ENCODE assay signal across 8 mouse cellular contexts in genomic region chr15:98675634-98676250, GRCm38 (mm10). TPM values are rescaled to one million over a fixed set of nuclear protein-coding genes. Genes with fewer than 3 reads are reported as not detected.
DNase-seq lines count a peak whose midpoint lies in the region; ATAC-seq lines count a peak whose summit lies in the region.

No protein-coding gene starts in this region.

- peak; percentile 20 to 33 for DNase-seq in frontal cortex, postnatal 36 days (ENCODE audit: low spot score in 2 of 2)
- no peak for DNase-seq in frontal cortex, postnatal 14 days (ENCODE audit: low spot score in 2 of 2)
- DNase-seq in retina, postnatal 1 day = peak; percentile 19
- no peak for DNase-seq in retina, embryonic 14.5 days (ENCODE audit: low spot score)
- DNase-seq in induced T-regulatory cell, adult 2 months (ENCODE audit: low read depth) = peak; percentile 30

- H3K36me3 ChIP-seq in neural tube, embryonic 15.5 days = no peaks in the 10 kb centered on the region

- ATAC-seq in neural tube, embryonic 15.5 days (ENCODE audit: low FRiP score) = no peak
- no peak for ATAC-seq in inflammation-experienced regulatory T-cells, adult 6 months
- no peak for ATAC-seq in megakaryocyte-erythroid progenitor cell, adult 5-6 weeks (replicated peaks; ENCODE audit: low FRiP score, low TSS enrichment, poor library complexity, severe bottlenecking)

- no peaks in the 10 kb centered on the region for H3K9me3 ChIP-seq in neural tube, embryonic 15.5 days (replicated peaks)

- 0 out of 2 replicates have a peak, but pooled peaks cover 2% of the 10 kb centered on the region for H3K27me3 ChIP-seq in neural tube, embryonic 15.5 days (replicated peaks)

- H3K4me2 ChIP-seq in neural tube, embryonic 15.5 days = peak overlapping the region; percentile 84

- peaks cover 37% of the 10 kb centered on the region for H3K4me1 ChIP-seq in neural tube, embryonic 15.5 days

- H3K27ac ChIP-seq in neural tube, embryonic 15.5 days (replicated peaks) = peak overlapping the region; percentile 74

- 3% methylated on average over 14 of the region's 14 CpGs for WGBS in neural tube, embryonic 15.5 days

- H3K4me3 ChIP-seq in neural tube, embryonic 15.5 days (replicated peaks) = peak overlapping the region; percentile 48

- H3K9ac ChIP-seq in neural tube, embryonic 15.5 days (replicated peaks) = peak overlapping the region; percentile 40

RNA-seq across cellular contexts. Expression of gene Rnd1, which starts 1.5 kb away (rescaled TPM):
- polyA plus RNA-seq in neural tube, embryonic 15.5 days (2015; fragmentation: Nextera tagmentation; extraction: Ambion mirVana) = 9.4 and 11.3 TPM in 2 replicates
- 1 to 10 TPM in 1 of 3 experiments, under 1 TPM in 2; 0.94 to 1.8 (median 0.99) TPM for polyA plus RNA-seq in inflammation-experienced regulatory T-cells, adult 6 months (2017; shearing (Covaris generic))
- total RNA-seq in megakaryocyte-erythroid progenitor cell, adult 5-6 weeks (2014; fragmentation: Nextera tagmentation) = 0.64 TPM in 1 of 2 replicates, not detected in the other
- 0.61 TPM in 1 of 2 replicates, not detected in the other for total RNA-seq in megakaryocyte-erythroid progenitor cell, adult 5-6 weeks (2017)

RNA-seq across cellular contexts. Expression of gene Ddx23, which starts 13.0 kb away (rescaled TPM):
- polyA plus RNA-seq in neural tube, embryonic 15.5 days (2015; fragmentation: Nextera tagmentation; extraction: Ambion mirVana) = 20.6 and 21.0 TPM in 2 replicates
- 10 to 100 TPM; 15.4 to 37.0 (median 37.0) TPM for polyA plus RNA-seq in inflammation-experienced regulatory T-cells, adult 6 months (2017; shearing (Covaris generic))
- 79.8 and 96.4 TPM in 2 replicates for total RNA-seq in megakaryocyte-erythroid progenitor cell, adult 5-6 weeks (2014; fragmentation: Nextera tagmentation)
- 152 and 181 TPM in 2 replicates for total RNA-seq in megakaryocyte-erythroid progenitor cell, adult 5-6 weeks (2017)

RNA-seq across cellular contexts. Expression of gene Ccdc65, which starts 32.3 kb away (rescaled TPM):
- polyA plus RNA-seq in neural tube, embryonic 15.5 days (2015; fragmentation: Nextera tagmentation; extraction: Ambion mirVana) = 6.4 and 7.5 TPM in 2 replicates
- polyA plus RNA-seq in inflammation-experienced regulatory T-cells, adult 6 months (2017; shearing (Covaris generic)) = not detected
- total RNA-seq in megakaryocyte-erythroid progenitor cell, adult 5-6 weeks (2014; fragmentation: Nextera tagmentation) = not detected in 2 replicates
- not detected in 2 replicates for total RNA-seq in megakaryocyte-erythroid progenitor cell, adult 5-6 weeks (2017)

RNA-seq across cellular contexts. Expression of gene Cacnb3, which starts 45.1 kb away (rescaled TPM):
- polyA plus RNA-seq in neural tube, embryonic 15.5 days (2015; fragmentation: Nextera tagmentation; extraction: Ambion mirVana) = 108 and 128 TPM in 2 replicates
- under 1 TPM in 2 of 3 experiments, not detected in 1; 0.30 to 0.38 TPM for polyA plus RNA-seq in inflammation-experienced regulatory T-cells, adult 6 months (2017; shearing (Covaris generic))
- total RNA-seq in megakaryocyte-erythroid progenitor cell, adult 5-6 weeks (2014; fragmentation: Nextera tagmentation) = not detected in 2 replicates
- total RNA-seq in megakaryocyte-erythroid progenitor cell, adult 5-6 weeks (2017) = not detected in 2 replicates

RNA-seq across cellular contexts. Expression of gene Fkbp11, which starts 52.3 kb away (rescaled TPM):
- polyA plus RNA-seq in neural tube, embryonic 15.5 days (2015; fragmentation: Nextera tagmentation; extraction: Ambion mirVana) = 11.9 and 12.3 TPM in 2 replicates
- 1 to 10 TPM in 1 of 3 experiments, under 1 TPM in 1, not detected in 1; 0.62 to 1.7 TPM for polyA plus RNA-seq in inflammation-experienced regulatory T-cells, adult 6 months (2017; shearing (Covaris generic))
- total RNA-seq in megakaryocyte-erythroid progenitor cell, adult 5-6 weeks (2014; fragmentation: Nextera tagmentation) = 5.5 and 6.1 TPM in 2 replicates
- 5.8 and 6.9 TPM in 2 replicates for total RNA-seq in megakaryocyte-erythroid progenitor cell, adult 5-6 weeks (2017)

Comparison
In these comparisons a context has a peak if more than half of its experiments do, and no peak if none do; other contexts are left out.
1. DNase-seq: peak in frontal cortex, postnatal 36 days (2 of 2), retina, postnatal 1 day (single experiment) and induced T-regulatory cell, adult 2 months (single experiment); none in frontal cortex, postnatal 14 days (0 of 2) and retina, embryonic 14.5 days (single experiment).